Mouse (Mus musculus): ENCODE measurements at regions not wholly inside any gene's neighbourhood (a gene's known extent, or its start where the extent isn't known, plus 50 kb on each side); places are given as distances from the start of the nearest gene placed in this dataset.

DNA sequence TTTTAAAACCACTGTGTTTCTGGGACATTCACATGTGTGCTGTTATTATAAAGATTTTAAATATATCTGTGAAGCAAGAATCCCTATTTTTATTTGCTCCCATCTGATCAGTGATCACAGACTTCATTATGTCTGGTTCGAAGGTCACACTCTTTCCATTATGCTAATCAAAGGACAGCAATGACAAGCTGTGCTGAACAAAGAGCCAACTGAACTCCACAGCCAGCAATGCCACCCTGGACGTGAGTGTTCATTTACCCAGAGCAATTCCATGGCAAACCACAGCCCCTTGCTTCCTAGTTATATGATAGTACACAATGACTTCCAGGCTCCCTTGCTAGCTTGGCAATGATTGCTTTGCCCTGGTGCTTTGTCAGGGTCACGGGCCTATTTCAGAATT lies 55.6 kb upstream of the Ccdc190 start:
- ATAC-seq (ENCODE audit: low TSS enrichment) = no peak

DNA sequence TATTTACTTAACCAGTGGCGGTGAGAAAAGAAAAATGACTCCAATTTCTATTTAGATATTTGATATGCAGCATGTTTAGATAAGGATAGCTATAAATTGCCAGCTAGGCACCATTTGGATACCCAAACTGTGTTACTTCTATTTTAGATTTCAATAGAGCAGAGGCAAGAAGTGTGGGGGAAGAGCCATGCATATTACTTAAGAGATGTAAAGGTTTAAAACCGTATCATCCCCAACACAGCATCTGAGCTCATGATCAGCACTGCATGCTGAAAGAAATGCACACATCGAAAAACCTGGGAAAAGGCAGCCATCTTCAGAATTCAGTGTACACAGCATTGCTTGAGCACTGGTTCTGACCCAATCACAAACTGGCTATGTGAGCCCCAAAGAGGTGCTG lies 59.8 kb upstream of the Ccdc190 start:
- peak; percentile 95 for ATAC-seq (ENCODE audit: low TSS enrichment)

DNA sequence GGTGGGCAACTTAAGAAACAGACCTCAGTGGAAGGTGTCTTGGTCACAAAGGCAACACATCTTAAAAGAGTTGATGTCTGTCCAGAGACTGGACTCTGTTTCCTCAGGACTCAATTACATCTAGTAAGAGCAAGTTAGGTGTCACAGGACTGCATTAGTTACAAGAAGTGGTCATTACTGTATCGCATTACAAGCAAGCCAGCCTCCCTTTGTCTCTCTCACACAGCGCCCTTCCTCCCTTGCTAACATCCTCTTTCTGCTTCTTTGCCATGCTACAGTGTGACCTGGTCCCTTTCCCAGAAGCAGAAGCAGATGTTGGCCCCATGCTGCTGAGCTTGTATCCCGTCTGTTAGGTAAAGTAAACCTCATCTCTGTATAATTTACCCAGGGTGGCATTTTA lies 61.0 kb upstream of the Ccdc190 start:
- no peak for ATAC-seq (ENCODE audit: low TSS enrichment)

DNA sequence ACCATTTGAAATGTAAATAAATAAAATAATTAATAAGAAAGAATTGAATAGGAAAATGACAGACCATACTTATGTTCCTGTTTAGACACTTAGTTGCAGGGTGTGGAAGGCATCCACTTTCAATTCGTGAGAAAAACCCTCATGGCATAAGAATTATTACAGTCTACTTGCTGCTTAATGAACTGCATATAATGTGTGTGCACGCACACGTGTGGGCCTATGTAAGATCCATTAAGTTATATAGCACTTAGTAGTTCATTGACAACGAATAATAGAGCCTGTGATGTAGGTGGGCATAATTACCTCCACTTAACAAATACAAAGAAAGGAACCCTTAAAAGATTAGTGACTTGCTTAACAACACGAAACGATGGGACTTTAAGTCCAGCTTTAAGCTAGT lies 61.6 kb upstream of the Ccdc190 start:
- ATAC-seq (ENCODE audit: low TSS enrichment) = no peak

- ATAC-seq (ENCODE audit: low TSS enrichment) = peak; percentile 91
These were observed 69.4 kb upstream of the Ccdc190 start for GRCm38 (mm10) chr1:169859041-169859440.

- peak; percentile 76 for ATAC-seq (ENCODE audit: low TSS enrichment)
These were observed 76.8 kb upstream of the Ccdc190 start for GRCm38 (mm10) chr1:169851663-169852062.

DNA sequence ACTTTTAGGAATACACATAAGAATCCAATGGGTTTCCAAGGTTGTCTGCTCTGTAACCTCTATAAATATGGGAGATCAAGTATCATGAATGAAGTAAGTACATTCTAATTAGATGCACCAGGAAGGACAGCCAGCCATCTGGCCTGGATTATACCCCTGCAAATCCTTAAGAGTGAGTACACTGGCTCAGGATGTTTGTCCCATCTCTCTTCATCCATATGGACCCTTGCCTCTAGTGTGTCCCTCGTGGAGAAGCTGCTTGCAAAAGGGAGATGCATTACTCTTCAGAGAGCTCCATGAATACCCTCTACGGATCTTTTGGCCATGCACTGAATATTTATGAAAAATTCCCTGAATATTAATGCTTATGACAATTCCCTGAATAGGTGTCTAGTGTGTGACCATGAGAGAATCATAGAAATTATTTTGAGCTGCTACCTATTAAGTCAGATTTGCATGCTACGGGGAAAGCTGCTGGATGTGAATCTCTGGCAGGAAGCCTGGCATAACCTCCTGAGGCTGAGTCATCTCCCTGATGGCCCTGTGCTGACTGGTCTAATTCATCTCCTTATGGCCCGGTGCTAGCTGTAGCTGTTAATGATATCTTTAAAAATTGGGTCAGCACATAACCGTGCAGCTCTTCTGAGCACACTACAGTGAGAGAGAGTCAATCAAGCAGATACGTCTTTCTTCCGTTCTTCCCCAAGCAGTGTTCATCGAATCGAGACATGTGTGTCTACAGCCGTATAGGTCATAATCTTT lies 80.0 kb upstream of the Ccdc190 start:
- 0 out of 2 replicates have a peak, but pooled peaks have one; percentile 34 for ATAC-seq (ENCODE audit: low TSS enrichment)

- peak; percentile 61 for ATAC-seq (ENCODE audit: low TSS enrichment)
These were observed 86.0 kb upstream of the Ccdc190 start for GRCm38 (mm10) chr1:169842490-169842889.

DNA sequence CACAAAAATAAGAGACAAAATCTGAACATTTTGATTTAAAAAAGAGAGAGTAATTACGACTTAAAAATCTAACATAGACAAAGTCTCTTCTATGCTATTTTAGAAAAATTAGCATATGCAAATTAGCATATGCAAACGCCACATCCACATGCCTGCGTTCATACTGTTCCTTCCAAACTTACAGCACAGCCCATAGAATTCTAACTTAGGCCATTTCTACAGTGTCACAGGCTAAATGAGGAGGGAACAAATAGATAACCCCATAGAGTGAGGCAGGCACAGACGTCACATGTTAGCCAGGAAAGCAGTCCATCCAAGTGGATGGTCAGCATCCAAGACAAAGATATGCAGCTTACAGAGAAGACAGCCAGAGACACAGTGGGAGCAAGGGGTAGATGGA lies 87.5 kb upstream of the Ccdc190 start:
- ATAC-seq (ENCODE audit: low TSS enrichment) = peak; percentile 78

DNA sequence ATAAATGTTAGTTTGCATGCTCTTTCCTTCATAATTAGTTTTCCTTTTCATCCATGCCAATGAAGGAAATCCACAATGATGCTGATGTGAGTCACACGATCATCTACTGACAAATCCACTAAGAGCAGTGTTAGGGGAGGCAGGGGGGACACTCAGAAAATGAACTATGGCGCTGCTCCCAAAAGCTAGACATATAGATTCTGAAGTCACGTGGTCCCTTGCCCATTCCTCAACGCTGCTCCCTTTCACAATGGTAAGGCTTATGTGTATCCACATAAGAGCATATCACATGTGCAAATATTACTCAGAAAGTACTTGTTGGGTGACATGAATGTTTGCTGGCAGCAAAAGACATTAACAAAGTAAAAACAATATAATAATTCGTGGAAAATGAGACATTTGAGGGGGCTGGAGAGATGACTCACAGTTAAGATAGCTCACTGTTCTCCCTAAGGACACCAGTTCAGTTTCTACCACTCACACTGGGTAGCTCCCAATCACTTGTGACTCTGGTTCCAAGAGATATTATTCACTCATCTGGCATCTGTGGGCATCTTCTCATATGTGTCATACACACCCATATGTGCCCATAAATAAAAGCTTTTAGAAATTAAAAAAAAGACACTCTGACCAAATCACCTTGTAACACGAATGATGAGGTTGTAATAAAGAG lies 88.3 kb upstream of the Ccdc190 start:
- no peak for ATAC-seq (ENCODE audit: low TSS enrichment)

DNA sequence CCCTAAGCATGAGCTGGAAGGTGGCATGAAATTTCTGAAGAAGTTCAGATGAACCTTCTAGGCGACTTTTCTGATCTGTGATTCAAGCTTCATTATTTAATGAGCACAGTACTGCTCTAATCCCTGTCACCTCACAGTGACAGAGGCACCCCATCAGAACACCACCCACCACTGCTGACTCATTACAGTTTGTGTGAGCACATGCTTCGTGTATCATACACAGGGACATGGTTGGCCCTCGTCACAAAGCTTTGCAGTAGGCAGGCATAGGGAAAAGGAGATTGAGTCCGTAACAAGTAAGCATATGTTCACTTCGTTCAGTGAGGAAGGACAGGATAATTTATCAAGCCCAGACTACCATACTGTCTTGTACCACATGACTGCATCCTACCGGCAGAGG lies 85.9 kb upstream of the Rgs4 start:
- ATAC-seq (ENCODE audit: low TSS enrichment) = peak; percentile 66

- ATAC-seq (ENCODE audit: low TSS enrichment) = no peak; the same call in none of the 2 replicates
These were observed 84.1 kb upstream of the Rgs4 start for GRCm38 (mm10) chr1:169831326-169832066.

- ATAC-seq (ENCODE audit: low TSS enrichment) = peak; percentile 80
These were observed 83.2 kb upstream of the Rgs4 start for GRCm38 (mm10) chr1:169830596-169830995.

DNA sequence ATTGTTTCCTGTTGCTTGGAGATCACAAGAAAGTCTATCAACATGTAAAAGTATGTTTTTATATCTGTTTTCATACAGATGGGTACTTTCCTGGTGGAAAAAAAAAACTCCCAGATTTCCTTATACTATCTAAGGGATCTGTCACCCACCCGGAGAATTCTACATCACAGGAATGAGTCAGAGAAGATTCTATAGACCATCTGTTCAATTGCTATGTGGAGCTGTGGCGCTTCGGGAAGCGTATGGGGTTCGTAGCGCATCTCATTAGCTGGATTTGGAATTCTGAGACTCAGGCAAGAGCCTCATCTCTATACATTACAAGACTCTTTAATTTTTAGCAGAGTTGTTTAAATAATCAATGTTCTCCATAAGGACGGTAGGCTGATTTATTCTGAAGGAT lies 74.6 kb upstream of the Rgs4 start:
- ATAC-seq (ENCODE audit: low TSS enrichment) = peak; percentile 91

- ATAC-seq (ENCODE audit: low TSS enrichment) = no peak
These were observed 72.0 kb upstream of the Rgs4 start for GRCm38 (mm10) chr1:169819404-169819949.

DNA sequence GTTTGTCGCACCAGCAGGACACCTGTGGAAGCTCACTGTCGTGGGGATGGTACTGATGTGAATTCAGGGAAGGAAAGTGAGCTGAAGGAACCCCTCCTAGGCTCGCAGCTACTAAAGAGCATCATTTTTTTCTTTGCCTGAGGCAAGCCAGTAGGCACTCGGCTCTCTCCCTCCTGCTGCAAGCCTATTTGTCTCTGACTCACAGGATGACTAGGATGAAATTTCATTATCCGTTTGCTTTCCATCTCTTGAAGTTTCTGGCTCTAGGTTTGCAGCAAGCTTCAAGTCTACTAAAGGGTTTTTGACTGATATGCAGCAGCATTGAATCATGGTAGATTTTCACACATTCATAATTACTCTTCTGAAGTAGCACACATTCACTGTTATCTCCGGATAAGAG lies 69.5 kb upstream of the Rgs4 start:
- peak; percentile 85 for ATAC-seq (ENCODE audit: low TSS enrichment)

- ATAC-seq (ENCODE audit: low TSS enrichment) = no peak
These were observed 65.2 kb upstream of the Rgs4 start for GRCm38 (mm10) chr1:169812512-169813101.

- peak; percentile 60 for ATAC-seq (ENCODE audit: low TSS enrichment)
These were observed 56.1 kb upstream of the Rgs4 start for GRCm38 (mm10) chr1:169803428-169804138.

DNA sequence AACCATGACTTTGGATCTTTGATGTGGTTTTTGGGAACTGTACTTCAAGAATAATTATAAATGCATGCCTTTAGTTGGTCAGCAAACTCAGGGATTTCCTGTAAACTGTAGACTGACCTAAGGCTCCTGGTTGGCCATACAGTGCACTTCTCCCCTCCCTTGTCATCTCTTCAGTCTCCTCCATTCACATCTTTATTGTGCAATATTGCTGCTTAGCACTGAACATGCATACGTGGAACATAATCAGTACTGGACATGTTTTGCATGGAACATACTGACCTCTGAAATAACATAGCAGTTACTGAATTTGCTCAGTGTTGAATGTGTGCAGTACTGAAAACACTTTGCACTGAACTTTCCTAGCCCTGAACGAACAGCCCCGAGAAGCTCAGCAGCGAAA lies 55.4 kb upstream of the Rgs4 start:
- no peak; the same call in 1 of the 2 replicates for ATAC-seq (ENCODE audit: low TSS enrichment)

DNA sequence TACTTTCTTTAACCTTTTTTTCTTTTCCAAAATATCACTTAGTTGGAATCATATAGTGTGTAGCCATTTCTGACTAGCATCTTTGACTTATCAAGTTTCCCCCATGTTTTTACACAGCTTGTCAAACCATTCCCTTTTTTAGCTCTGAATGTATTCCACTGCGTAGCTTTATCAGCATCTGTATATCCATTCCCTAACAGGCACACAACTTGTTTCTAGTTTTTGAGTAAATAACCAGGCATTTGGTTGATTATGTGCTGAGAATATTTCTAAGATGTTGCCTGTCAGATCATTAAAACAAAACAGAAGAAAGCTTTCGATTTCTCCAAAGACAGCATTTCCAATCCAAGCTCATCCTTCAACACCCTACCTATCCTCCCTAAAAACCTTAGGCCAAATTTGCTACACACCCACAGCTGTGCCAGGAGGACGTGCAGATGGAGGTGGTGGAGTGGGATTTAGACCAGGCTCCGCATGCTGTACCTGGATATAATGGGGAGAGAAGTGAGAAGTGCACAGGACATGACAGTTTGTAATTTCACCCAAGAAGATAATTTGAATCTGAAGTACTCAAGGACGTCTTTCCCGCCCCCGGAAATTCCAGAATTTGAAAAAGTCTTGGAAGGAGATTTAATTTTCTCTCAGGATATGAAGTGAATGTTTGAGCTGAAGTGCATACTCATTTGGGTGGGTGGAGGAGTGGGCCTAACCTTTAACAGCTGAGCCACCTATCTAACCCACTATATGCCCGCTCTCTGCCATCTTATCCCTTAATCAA lies 54.8 kb upstream of the Rgs4 start:
- peak; percentile 21 for ATAC-seq (ENCODE audit: low TSS enrichment)
